Mouse (Mus musculus) naive thymus-derived CD4-positive, alpha-beta T cell, adult 2 months (primary cell): ENCODE measurements at regions not wholly inside any gene's neighbourhood (a gene's known extent, or its start where the extent isn't known, plus 50 kb on each side); places are given as distances from the start of the nearest gene placed in this dataset.

Experiments used
- DNase-seq: peaks from one replicate; pipeline ENCODE4 v3.0.0-alpha.2; 2011; ENCODE audit warnings: low read depth

GRCm38 (mm10) chr4:131298011-131298674 lies 354.0 kb downstream of the Matn1 start:
- no peak for DNase-seq

GRCm38 (mm10) chr4:131303936-131304335 lies 359.8 kb downstream of the Matn1 start:
- DNase-seq, result no peak

GRCm38 (mm10) chr4:131304361-131304777 lies 360.2 kb downstream of the Matn1 start:
- DNase-seq, result no peak

- no peak for DNase-seq
Measured at GRCm38 (mm10) chr4:131314231-131314630, 370.0 kb downstream of the Matn1 start.

- no peak for DNase-seq
Measured at GRCm38 (mm10) chr4:131316041-131316440, 371.9 kb downstream of the Matn1 start.

GRCm38 (mm10) chr4:131322323-131322722 lies 378.1 kb downstream of the Matn1 start:
- DNase-seq, result no peak

- no peak for DNase-seq
Measured at GRCm38 (mm10) chr4:131324486-131324885, 380.3 kb downstream of the Matn1 start.

GRCm38 (mm10) chr4:131325200-131325599 lies 381.0 kb downstream of the Matn1 start:
- no peak for DNase-seq

- DNase-seq, result no peak
Measured at GRCm38 (mm10) chr4:131325609-131326008, 381.4 kb downstream of the Matn1 start.

GRCm38 (mm10) chr4:131329398-131329797 lies 385.2 kb downstream of the Matn1 start:
- no peak for DNase-seq

GRCm38 (mm10) chr4:131331646-131332045 lies 387.5 kb downstream of the Matn1 start:
- no peak for DNase-seq

GRCm38 (mm10) chr4:131336801-131337200 lies 392.6 kb downstream of the Matn1 start:
- DNase-seq, result no peak

- no peak for DNase-seq
Measured at GRCm38 (mm10) chr4:131340993-131341695, 397.0 kb downstream of the Matn1 start.

GRCm38 (mm10) chr4:131346727-131347126 lies 402.5 kb downstream of the Matn1 start:
- DNase-seq, result no peak

- DNase-seq, result no peak
Measured at GRCm38 (mm10) chr4:131350268-131350667, 406.1 kb downstream of the Matn1 start.

- DNase-seq, result no peak
Measured at GRCm38 (mm10) chr4:131354908-131355307, 410.7 kb downstream of the Matn1 start.

- no peak for DNase-seq
Measured at GRCm38 (mm10) chr4:131355526-131355991, 411.4 kb downstream of the Matn1 start.

- DNase-seq, result no peak
Measured at GRCm38 (mm10) chr4:131356316-131356715, 412.1 kb downstream of the Matn1 start.

- no peak for DNase-seq
Measured at GRCm38 (mm10) chr4:131363030-131363429, 418.8 kb downstream of the Matn1 start.

- peak; percentile 7 for DNase-seq
Measured at GRCm38 (mm10) chr4:131364671-131365252, 420.6 kb downstream of the Matn1 start.

GRCm38 (mm10) chr4:131366006-131366405 lies 421.8 kb downstream of the Matn1 start:
- DNase-seq, result no peak

- no peak for DNase-seq
Measured at GRCm38 (mm10) chr4:131366656-131367055, 422.5 kb downstream of the Matn1 start.

GRCm38 (mm10) chr4:131372517-131372916 lies 428.3 kb downstream of the Matn1 start:
- DNase-seq, result no peak
